Mouse (Mus musculus): ENCODE results near the gene Gm28171. TPM values are rescaled to one million over a fixed set of nuclear protein-coding genes. Genes with fewer than 3 reads are reported as not detected.

Gene Gm28171
- not detected for polyA plus RNA-seq (2014; fragmentation: Illumina TruSeq; extraction: RNeasy Lipid Tissue Mini Kit (QIAGEN cat#74804); ENCODE audit: low replicate concordance)

GRCm38 (mm10) chrY:5793095-5793494 is at the start of gene Gm28171:
Gene Gm28171, plus strand, starts transcription at chrY:5793395.

Other genes starting within 250 kb of the Gm28171 start
- not detected for gene Gm21854, start 136.4 kb upstream of the Gm28171 start, polyA plus RNA-seq (2014; fragmentation: Illumina TruSeq; extraction: RNeasy Lipid Tissue Mini Kit (QIAGEN cat#74804); ENCODE audit: low replicate concordance)
- not detected for gene Gm20914, start 67.4 kb upstream of the Gm28171 start, polyA plus RNA-seq (2014; fragmentation: Illumina TruSeq; extraction: RNeasy Lipid Tissue Mini Kit (QIAGEN cat#74804); ENCODE audit: low replicate concordance)
- gene Gm21778, start 149.1 kb downstream of the Gm28171 start, polyA plus RNA-seq (2014; fragmentation: Illumina TruSeq; extraction: RNeasy Lipid Tissue Mini Kit (QIAGEN cat#74804); ENCODE audit: low replicate concordance) = not detected

Measured in small intestine, adult 10 weeks (tissue).